Mouse (Mus musculus): Measurements from ENCODE around the gene Cnr1. TPM values are rescaled to one million over a fixed set of nuclear protein-coding genes. Genes with fewer than 3 reads are reported as not detected.
A peak's percentile ranks its signal among the peaks of the same experiment; 100 is the strongest.

Gene Cnr1
- total and polyA plus RNA-seq, 2 experiments from 2014 or later, result 33.1 to 123 TPM

DNA sequence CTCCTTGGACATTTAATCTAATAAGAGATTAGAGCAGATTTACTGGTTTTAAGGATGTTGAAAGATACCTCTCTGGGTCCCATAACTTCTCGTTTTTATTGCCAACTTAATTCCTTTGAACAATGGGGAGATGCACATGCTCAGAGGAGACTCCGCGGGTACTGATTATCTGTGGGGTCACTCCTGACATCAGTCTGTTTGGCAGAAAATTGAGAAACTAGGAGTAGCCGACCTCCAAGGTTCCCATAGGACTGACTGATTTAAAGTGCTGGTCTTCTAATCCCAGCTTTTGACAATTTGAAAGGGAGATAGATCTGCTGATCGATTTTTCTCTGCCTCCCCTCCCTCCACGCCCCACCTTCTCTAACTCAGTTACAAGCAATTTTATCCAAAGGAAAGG is 1.6 kb downstream of the Cnr1 start:
- no peak for ATAC-seq (ENCODE audit: low FRiP score)
- H3K27me3 ChIP-seq (ENCODE audit: insufficient read depth, low read length), result no peaks in the 10 kb centered on the region
- 23% methylated on average over 6 of the region's 6 CpGs for WGBS
- 0 out of 2 replicates have a peak overlapping the region, but pooled peaks have one; percentile 28 for H3K27ac ChIP-seq (ENCODE audit: low read depth, low read length)
- H3K9me3 ChIP-seq (ENCODE audit: low read length), result no peaks in the 10 kb centered on the region
- DNase-seq (ENCODE audit: low spot score), result peak; percentile 29
- peak overlapping the region; percentile 42; the same call in 1 of the 2 replicates for H3K9ac ChIP-seq (replicated peaks; ENCODE audit: low read length, poor library complexity, severe bottlenecking)
- H3K4me1 ChIP-seq (ENCODE audit: insufficient read depth, low read length), result no peaks in the 10 kb centered on the region
- peak overlapping the region; percentile 76 for H3K4me2 ChIP-seq (ENCODE audit: low read depth, low read length, poor library complexity, severe bottlenecking)
- peak overlapping the region; percentile 70 for H3K4me3 ChIP-seq (ENCODE audit: low read depth, low read length)
- no peak for TF ChIP-seq CTCF (IDR thresholded peaks at IDR 0.05)
- no peaks in the 10 kb centered on the region for H3K36me3 ChIP-seq (ENCODE audit: insufficient read depth, low read length)

DNA sequence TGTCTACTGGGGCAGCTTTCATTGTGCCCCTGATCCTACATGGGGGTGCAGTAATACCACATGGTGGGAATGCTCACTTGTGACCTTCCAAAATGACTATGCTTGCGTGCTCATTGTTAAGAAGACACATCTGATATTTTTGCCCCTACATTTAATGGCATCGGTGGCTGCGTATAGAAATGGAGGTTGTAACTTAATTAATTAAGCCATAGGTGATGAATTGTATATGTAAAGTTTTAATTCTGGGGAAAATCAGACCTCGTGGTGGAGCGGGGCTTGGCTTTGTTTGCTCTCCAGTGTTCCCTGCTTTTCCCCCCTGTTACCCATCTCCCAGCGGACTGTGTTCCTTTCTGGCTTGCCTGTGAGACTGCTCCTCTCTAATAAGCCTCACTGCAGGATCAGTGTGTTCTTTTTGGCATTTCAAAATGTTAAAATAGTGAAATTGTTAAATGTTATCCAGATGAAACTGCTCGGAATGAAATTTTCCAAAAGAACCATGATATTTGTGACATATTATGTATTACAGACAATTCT is 2.4 kb downstream of the Cnr1 start:
- H3K4me3 ChIP-seq (ENCODE audit: low read depth, low read length), result peak overlapping the region; percentile 70
- no peaks in the 10 kb centered on the region for H3K9me3 ChIP-seq (ENCODE audit: low read length)
- peak; percentile 40 for DNase-seq (ENCODE audit: low spot score)
- 60% methylated on average over 7 of the region's 7 CpGs for WGBS
- H3K36me3 ChIP-seq (ENCODE audit: insufficient read depth, low read length), result no peaks in the 10 kb centered on the region
- no peak for ATAC-seq (ENCODE audit: low FRiP score)
- TF ChIP-seq CTCF (IDR thresholded peaks at IDR 0.05), result no peak
- H3K4me1 ChIP-seq (ENCODE audit: insufficient read depth, low read length), result no peaks in the 10 kb centered on the region
- H3K4me2 ChIP-seq (ENCODE audit: low read depth, low read length, poor library complexity, severe bottlenecking), result peak overlapping the region; percentile 76
- H3K27me3 ChIP-seq (ENCODE audit: insufficient read depth, low read length), result no peaks in the 10 kb centered on the region
- H3K27ac ChIP-seq (ENCODE audit: low read depth, low read length), result peak overlapping the region; percentile 28; the same call in 1 of the 2 replicates
- H3K9ac ChIP-seq (replicated peaks; ENCODE audit: low read length, poor library complexity, severe bottlenecking), result peak overlapping the region; percentile 20; the same call in 1 of the 2 replicates

DNA sequence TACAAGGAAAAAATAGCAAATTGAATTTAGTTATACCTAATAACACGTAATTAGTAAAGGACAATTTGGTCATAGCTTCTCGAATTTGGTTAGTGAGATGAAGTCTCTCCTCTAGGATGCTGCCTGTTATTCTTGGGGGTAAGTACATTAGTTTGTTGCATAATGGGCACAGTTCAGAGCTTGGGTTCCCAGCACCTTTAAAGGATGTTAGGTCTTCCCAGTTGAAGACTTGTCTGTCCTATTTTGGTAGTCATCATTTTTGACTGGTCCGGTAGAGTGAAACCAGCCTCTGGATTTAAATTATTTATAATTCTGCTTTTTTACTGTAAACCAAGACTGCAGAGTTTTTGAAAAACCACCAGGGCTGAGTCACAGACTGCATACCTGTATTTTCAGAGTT is 3.3 kb downstream of the Cnr1 start:
- Histone ChIP-seq H3K9me3 (ENCODE audit: low read length) (no peaks in the 10 kb centered on the region), H3K9ac (replicated peaks; ENCODE audit: low read length, poor library complexity, severe bottlenecking) (no peak overlapping the region), H3K27ac (ENCODE audit: low read depth, low read length) (no peak overlapping the region), H3K4me3 (ENCODE audit: low read depth, low read length) (peak overlapping the region; percentile 70), H3K4me1 (ENCODE audit: insufficient read depth, low read length) (no peaks in the 10 kb centered on the region), H3K36me3 (ENCODE audit: insufficient read depth, low read length) (no peaks in the 10 kb centered on the region), H3K27me3 (ENCODE audit: insufficient read depth, low read length) (no peaks in the 10 kb centered on the region), H3K4me2 (ENCODE audit: low read depth, low read length, poor library complexity, severe bottlenecking) (peak overlapping the region; percentile 76)
- ATAC-seq (ENCODE audit: low FRiP score) (no peak), DNase-seq (ENCODE audit: low spot score) (no peak)
- 73% methylated on average over 3 of the region's 3 CpGs for WGBS
- TF ChIP-seq CTCF (IDR thresholded peaks at IDR 0.05), result 0 out of 2 replicates have a peak, but pooled peaks have one; percentile 2

DNA sequence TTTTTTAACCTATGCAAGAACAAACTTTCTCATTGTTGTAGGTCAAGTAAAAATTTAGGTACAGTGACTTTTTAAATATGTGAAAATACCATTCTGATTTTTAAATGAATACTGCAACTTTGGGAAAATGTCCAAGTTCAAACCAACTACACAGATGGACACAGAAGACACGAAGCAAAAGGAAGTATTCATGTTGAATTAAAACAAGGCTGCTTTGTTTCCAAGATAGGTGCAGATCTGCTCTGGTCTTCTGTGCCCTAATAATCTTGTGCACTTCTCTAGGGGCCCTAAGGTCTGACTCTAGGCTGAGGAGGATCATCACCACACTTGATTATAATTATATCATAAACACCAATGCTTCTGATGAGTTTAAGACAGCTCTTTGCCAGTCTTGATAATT is 4.1 kb downstream of the Cnr1 start:
- H3K9ac ChIP-seq (replicated peaks; ENCODE audit: low read length, poor library complexity, severe bottlenecking), result no peak overlapping the region
- ATAC-seq (ENCODE audit: low FRiP score) (no peak), DNase-seq (ENCODE audit: low spot score) (no peak)
- H3K9me3 ChIP-seq (ENCODE audit: low read length), result no peaks in the 10 kb centered on the region
- no peaks in the 10 kb centered on the region for H3K4me1 ChIP-seq (ENCODE audit: insufficient read depth, low read length)
- no peak for TF ChIP-seq CTCF (IDR thresholded peaks at IDR 0.05)
- H3K4me3 ChIP-seq (ENCODE audit: low read depth, low read length), result no peak overlapping the region
- 58% methylated on average over 1 of the region's 1 CpGs for WGBS
- H3K27me3 ChIP-seq (ENCODE audit: insufficient read depth, low read length), result no peaks in the 10 kb centered on the region
- H3K4me2 ChIP-seq (ENCODE audit: low read depth, low read length, poor library complexity, severe bottlenecking), result peak overlapping the region; percentile 24; the same call in 1 of the 2 replicates
- H3K27ac ChIP-seq (ENCODE audit: low read depth, low read length), result no peak overlapping the region
- no peaks in the 10 kb centered on the region for H3K36me3 ChIP-seq (ENCODE audit: insufficient read depth, low read length)

DNA sequence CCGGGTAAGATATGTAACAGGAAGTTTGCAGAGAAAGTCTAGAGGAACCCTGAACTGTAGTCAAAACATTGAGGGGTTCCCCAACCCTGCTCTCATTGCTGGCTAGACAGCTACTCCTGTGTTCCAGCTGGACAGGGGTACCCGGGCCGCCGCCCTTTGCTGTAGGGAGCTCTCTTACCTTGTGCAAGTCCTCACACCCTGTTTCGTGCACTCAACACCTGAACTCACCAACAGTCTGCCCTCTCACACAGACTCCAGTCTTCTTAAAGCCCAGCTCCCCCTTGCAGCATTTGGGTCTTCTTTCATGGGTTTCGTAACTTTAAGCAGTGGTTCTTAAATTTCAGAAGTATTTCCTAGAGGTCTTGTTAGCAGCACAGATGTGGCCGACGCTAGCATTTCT is 7.0 kb downstream of the Cnr1 start:
- WGBS, result 89% methylated on average over 8 of the region's 8 CpGs
- no peak for ATAC-seq (ENCODE audit: low FRiP score)
- Histone ChIP-seq H3K4me1 (ENCODE audit: insufficient read depth, low read length) (no peaks in the 10 kb centered on the region), H3K27ac (ENCODE audit: low read depth, low read length) (no peak overlapping the region), H3K4me3 (ENCODE audit: low read depth, low read length) (no peak overlapping the region), H3K36me3 (ENCODE audit: insufficient read depth, low read length) (no peaks in the 10 kb centered on the region), H3K9ac (replicated peaks; ENCODE audit: low read length, poor library complexity, severe bottlenecking) (no peak overlapping the region), H3K4me2 (ENCODE audit: low read depth, low read length, poor library complexity, severe bottlenecking) (no peak overlapping the region), H3K9me3 (ENCODE audit: low read length) (no peaks in the 10 kb centered on the region), H3K27me3 (ENCODE audit: insufficient read depth, low read length) (no peaks in the 10 kb centered on the region)
- DNase-seq (ENCODE audit: low spot score), result no peak
- TF ChIP-seq CTCF (IDR thresholded peaks at IDR 0.05), result no peak

DNA sequence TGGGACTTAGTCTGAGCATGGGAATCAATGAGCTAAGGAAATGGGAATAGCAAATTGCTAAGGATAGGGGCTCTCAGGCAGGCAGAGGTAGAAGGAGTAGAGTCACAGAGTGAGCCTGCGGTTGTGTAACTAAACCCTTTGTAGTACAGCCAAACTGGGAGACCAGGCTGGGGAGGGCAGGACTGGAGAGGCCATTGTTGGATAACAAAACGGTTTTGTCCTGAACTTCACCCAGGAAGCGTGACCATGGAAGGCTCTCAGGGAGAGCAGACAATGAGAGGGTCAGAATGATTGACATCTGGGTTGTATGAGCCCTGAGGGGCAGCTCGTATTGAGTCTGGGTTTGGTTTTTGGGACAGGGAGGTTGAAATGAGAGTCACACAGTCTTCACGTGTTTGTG is 17.2 kb downstream of the Cnr1 start:
- Histone ChIP-seq H3K27ac (ENCODE audit: low read depth, low read length) (no peak overlapping the region), H3K9me3 (ENCODE audit: low read length) (no peaks in the 10 kb centered on the region), H3K4me2 (ENCODE audit: low read depth, low read length, poor library complexity, severe bottlenecking) (no peak overlapping the region), H3K9ac (replicated peaks; ENCODE audit: low read length, poor library complexity, severe bottlenecking) (no peak overlapping the region), H3K27me3 (ENCODE audit: insufficient read depth, low read length) (no peaks in the 10 kb centered on the region), H3K4me1 (ENCODE audit: insufficient read depth, low read length) (no peaks in the 10 kb centered on the region), H3K4me3 (ENCODE audit: low read depth, low read length) (no peak overlapping the region), H3K36me3 (ENCODE audit: insufficient read depth, low read length) (peaks cover 16% of the 10 kb centered on the region)
- ATAC-seq (ENCODE audit: low FRiP score) (no peak), DNase-seq (ENCODE audit: low spot score) (no peak)
- 20% methylated on average over 5 of the region's 5 CpGs for WGBS
- TF ChIP-seq CTCF (IDR thresholded peaks at IDR 0.05), result no peak

Measured in midbrain, postnatal 0 days (tissue).